Mouse (Mus musculus) heart, postnatal 0 days (tissue): ENCODE data around the gene Tnip3. TPM values are rescaled to one million over a fixed set of nuclear protein-coding genes. Genes with fewer than 3 reads are reported as not detected.

Experiments
- ATAC-seq: fragments of 200-750 bp; cut with Nextera tagmentation; 2 replicates; pipeline ENCODE4 v1.8.0; 2017; ENCODE audit warnings: low read depth, moderate number of reproducible peaks, moderate library complexity; ENCODE audit not compliant: insufficient read depth
- DNase-seq: peaks from one replicate; pipeline ENCODE4 v3.0.0-alpha.2; 2016; ENCODE audit warnings: low spot score
- H3K27ac ChIP-seq: fragments of 300-500 bp; sonication (generic); 2 replicates; pipeline ENCODE4 v1.5.1; 2014; ENCODE audit warnings: low read depth, mild to moderate bottlenecking
- H3K27me3 ChIP-seq: fragments of 300-500 bp; sonication (generic); 2 replicates; pipeline ENCODE4 v1.6.1; 2014; ENCODE audit warnings: low read length, mixed read lengths; ENCODE audit not compliant: control insufficient read depth, insufficient read depth
- H3K36me3 ChIP-seq: fragments of 300-500 bp; sonication (generic); replicated peaks from 2 replicates; pipeline ENCODE4 v1.6.1; 2014; ENCODE audit warnings: low read length, mixed read lengths; ENCODE audit not compliant: control insufficient read depth, insufficient read depth
- H3K4me1 ChIP-seq: fragments of 300-500 bp; sonication (generic); 2 replicates; pipeline ENCODE4 v1.6.1; 2014; ENCODE audit warnings: antibody characterized with exemption; ENCODE audit not compliant: control insufficient read depth, insufficient read depth
- H3K4me2 ChIP-seq: fragments of 300-500 bp; sonication (generic); 2 replicates; pipeline ENCODE4 v1.6.1; 2014; ENCODE audit warnings: low read depth, mild to moderate bottlenecking, low read length, moderate library complexity
- H3K4me3 ChIP-seq: fragments of 300-500 bp; sonication (generic); 2 replicates; pipeline ENCODE4 v1.5.1; 2014; ENCODE audit warnings: low read depth, low read length
- H3K9ac ChIP-seq: fragments of 300-500 bp; sonication (generic); replicated peaks from 2 replicates; pipeline ENCODE4 v1.6.1; 2014; ENCODE audit warnings: low read depth, low read length, mixed read lengths
- H3K9me3 ChIP-seq: fragments of 300-500 bp; sonication (generic); replicated peaks from 2 replicates; pipeline ENCODE4 v1.6.1; 2016; ENCODE audit warnings: low read length; ENCODE audit not compliant: control insufficient read depth
- CTCF ChIP-seq: IDR thresholded peaks from 2 replicates; pipeline ENCODE4 v1.5.1; 2016; ENCODE audit warnings: antibody characterized with exemption, control low read depth, low read depth
- EP300 ChIP-seq: IDR thresholded peaks from 2 replicates; pipeline ENCODE4 v1.6.1; 2016; ENCODE audit warnings: antibody characterized with exemption, low read depth
- WGBS: fragments of 180-500 bp; shearing (Covaris S2); extraction: QIAGEN DNeasy Blood & Tissue Kit; methylation state at CpG from one replicate; pipeline ENCODE4 v1.1.7; 2014; 5-methylcytosine and 5-hydroxymethylcytosine counted together
- polyA plus RNA-seq: library from polyadenylated mRNA; unstranded; fragments of >200 nt; fragmentation: Nextera tagmentation; extraction: Ambion mirVana; gene quantifications from 2 replicates; pipeline ENCODE4 v1.2.1, GENCODE M21; 2015
- total RNA-seq: library from RNA; depleted of rRNA; stranded (reverse); fragments of >200 nt; gene quantifications from 2 replicates; pipeline ENCODE4 v1.2.3, GENCODE M21; 2014; ENCODE audit warnings: low replicate concordance

Gene Tnip3
- total and polyA plus RNA-seq, 2 experiments from 2014 or later, result 2.0 to 4.4 TPM

GRCm38 (mm10) chr6:65585333-65586053 is 60.4 kb downstream of the Tnip3 start:
- DNase-seq (no peak), ATAC-seq (0 out of 2 replicates have a peak, but pooled peaks have one; percentile 44)
- Histone ChIP-seq H3K27ac (peak overlapping the region; percentile 92), H3K36me3 (no peaks in the 10 kb centered on the region), H3K9ac (no peak overlapping the region), H3K4me1 (peaks cover 20% of the 10 kb centered on the region), H3K9me3 (no peaks in the 10 kb centered on the region), H3K4me2 (peak overlapping the region; percentile 42), H3K27me3 (no peaks in the 10 kb centered on the region), H3K4me3 (no peak overlapping the region)
- TF ChIP-seq EP300 (no peak), CTCF (no peak)
- 40% methylated on average over 3 of the region's 3 CpGs for WGBS

- Histone ChIP-seq H3K27me3 (no peaks in the 10 kb centered on the region), H3K36me3 (no peaks in the 10 kb centered on the region), H3K4me3 (no peak overlapping the region), H3K9me3 (no peaks in the 10 kb centered on the region), H3K4me1 (peaks cover 20% of the 10 kb centered on the region), H3K9ac (no peak overlapping the region), H3K27ac (no peak overlapping the region), H3K4me2 (no peak overlapping the region)
- ATAC-seq (no peak), DNase-seq (no peak)
- WGBS, result 70% methylated on average over 1 of the region's 1 CpGs
- TF ChIP-seq CTCF (no peak), EP300 (no peak)
These were observed 63.7 kb downstream of the Tnip3 start for GRCm38 (mm10) chr6:65588847-65589246.

DNA sequence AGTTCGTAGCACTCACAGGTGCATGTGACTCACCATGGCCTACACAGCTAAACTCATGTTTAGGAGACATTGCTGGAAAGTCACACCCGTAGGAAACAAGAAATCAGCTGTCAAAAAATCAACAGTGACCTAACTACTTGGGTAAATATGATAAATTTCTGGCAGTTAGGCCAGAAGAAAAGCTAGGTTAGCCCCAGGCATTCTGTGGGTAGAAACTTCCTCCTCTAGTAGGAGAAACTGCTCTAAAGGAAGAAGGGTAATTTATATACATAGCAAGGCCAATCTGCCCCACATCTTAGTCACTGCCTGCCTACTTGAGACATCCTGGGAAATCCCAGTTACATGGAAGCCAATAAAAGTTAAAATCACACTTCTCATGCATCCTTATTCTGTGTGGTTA is 64.9 kb downstream of the Tnip3 start:
- WGBS, result 86% methylated on average over 2 of the region's 2 CpGs
- no peak overlapping the region for H3K4me2 ChIP-seq
- TF ChIP-seq CTCF (no peak), EP300 (no peak)
- 0 out of 2 replicates have a peak, but pooled peaks cover 10% of the 10 kb centered on the region for H3K4me1 ChIP-seq
- H3K9ac ChIP-seq, result no peak overlapping the region
- no peak for ATAC-seq
- no peak overlapping the region for H3K27ac ChIP-seq
- no peaks in the 10 kb centered on the region for H3K36me3 ChIP-seq
- no peak for DNase-seq
- H3K4me3 ChIP-seq, result no peak overlapping the region
- H3K9me3 ChIP-seq, result no peaks in the 10 kb centered on the region
- no peaks in the 10 kb centered on the region for H3K27me3 ChIP-seq

DNA sequence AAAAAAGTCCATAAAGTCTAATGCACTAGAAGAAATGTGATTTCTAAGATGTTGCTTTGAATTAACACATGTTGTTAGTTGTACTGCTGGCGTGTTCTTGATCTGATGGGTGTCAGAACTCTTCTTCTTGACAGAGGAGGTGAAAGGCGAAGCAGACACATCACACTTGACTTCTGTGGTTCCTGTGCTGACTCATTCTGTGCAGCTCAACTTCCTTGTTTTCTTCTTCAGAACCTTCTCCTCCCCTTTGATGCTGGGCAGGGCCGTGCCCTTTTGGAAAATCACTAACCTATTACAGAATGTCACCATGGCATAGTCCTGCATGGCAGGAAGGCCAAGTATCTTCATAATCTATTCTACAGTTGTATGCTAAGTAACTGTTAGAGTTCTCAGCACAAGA is 69.1 kb downstream of the Tnip3 start:
- H3K4me3 ChIP-seq, result no peak overlapping the region
- H3K36me3 ChIP-seq, result no peaks in the 10 kb centered on the region
- ATAC-seq (no peak), DNase-seq (no peak)
- H3K27me3 ChIP-seq, result no peaks in the 10 kb centered on the region
- no peak overlapping the region for H3K4me2 ChIP-seq
- H3K9ac ChIP-seq, result no peak overlapping the region
- H3K27ac ChIP-seq, result no peak overlapping the region
- TF ChIP-seq EP300 (no peak), CTCF (no peak)
- H3K4me1 ChIP-seq, result no peaks in the 10 kb centered on the region
- H3K9me3 ChIP-seq, result no peaks in the 10 kb centered on the region
- WGBS, result 80% methylated on average over 3 of the region's 3 CpGs

- TF ChIP-seq CTCF (no peak), EP300 (no peak)
- Histone ChIP-seq H3K27me3 (no peaks in the 10 kb centered on the region), H3K9ac (no peak overlapping the region), H3K27ac (no peak overlapping the region), H3K9me3 (no peaks in the 10 kb centered on the region), H3K36me3 (no peaks in the 10 kb centered on the region), H3K4me1 (no peaks in the 10 kb centered on the region), H3K4me2 (no peak overlapping the region), H3K4me3 (no peak overlapping the region)
- 47% methylated on average over 1 of the region's 1 CpGs for WGBS
- DNase-seq (no peak), ATAC-seq (no peak)
These were observed 70.3 kb downstream of the Tnip3 start for GRCm38 (mm10) chr6:65595371-65595770.
